Mouse (Mus musculus) heart, postnatal 0 days (tissue): ENCODE results near the gene Cir1. TPM values are rescaled to one million over a fixed set of nuclear protein-coding genes. Genes with fewer than 3 reads are reported as not detected.

ENCODE experiments used
- ATAC-seq: fragments of 200-750 bp; cut with Nextera tagmentation; 2 replicates; pipeline ENCODE4 v1.8.0; 2017; ENCODE audit warnings: low read depth, moderate number of reproducible peaks, moderate library complexity; ENCODE audit not compliant: insufficient read depth
- DNase-seq: peaks from one replicate; pipeline ENCODE4 v3.0.0-alpha.2; 2016; ENCODE audit warnings: low spot score
- H3K27ac ChIP-seq: fragments of 300-500 bp; sonication (generic); 2 replicates; pipeline ENCODE4 v1.5.1; 2014; ENCODE audit warnings: low read depth, mild to moderate bottlenecking
- H3K27me3 ChIP-seq: fragments of 300-500 bp; sonication (generic); 2 replicates; pipeline ENCODE4 v1.6.1; 2014; ENCODE audit warnings: low read length, mixed read lengths; ENCODE audit not compliant: control insufficient read depth, insufficient read depth
- H3K36me3 ChIP-seq: fragments of 300-500 bp; sonication (generic); replicated peaks from 2 replicates; pipeline ENCODE4 v1.6.1; 2014; ENCODE audit warnings: low read length, mixed read lengths; ENCODE audit not compliant: control insufficient read depth, insufficient read depth
- H3K4me1 ChIP-seq: fragments of 300-500 bp; sonication (generic); 2 replicates; pipeline ENCODE4 v1.6.1; 2014; ENCODE audit warnings: antibody characterized with exemption; ENCODE audit not compliant: control insufficient read depth, insufficient read depth
- H3K4me2 ChIP-seq: fragments of 300-500 bp; sonication (generic); 2 replicates; pipeline ENCODE4 v1.6.1; 2014; ENCODE audit warnings: low read depth, mild to moderate bottlenecking, low read length, moderate library complexity
- H3K4me3 ChIP-seq: fragments of 300-500 bp; sonication (generic); 2 replicates; pipeline ENCODE4 v1.5.1; 2014; ENCODE audit warnings: low read depth, low read length
- H3K9ac ChIP-seq: fragments of 300-500 bp; sonication (generic); replicated peaks from 2 replicates; pipeline ENCODE4 v1.6.1; 2014; ENCODE audit warnings: low read depth, low read length, mixed read lengths
- H3K9me3 ChIP-seq: fragments of 300-500 bp; sonication (generic); replicated peaks from 2 replicates; pipeline ENCODE4 v1.6.1; 2016; ENCODE audit warnings: low read length; ENCODE audit not compliant: control insufficient read depth
- CTCF ChIP-seq: IDR thresholded peaks from 2 replicates; pipeline ENCODE4 v1.5.1; 2016; ENCODE audit warnings: antibody characterized with exemption, control low read depth, low read depth
- EP300 ChIP-seq: IDR thresholded peaks from 2 replicates; pipeline ENCODE4 v1.6.1; 2016; ENCODE audit warnings: antibody characterized with exemption, low read depth
- WGBS: fragments of 180-500 bp; shearing (Covaris S2); extraction: QIAGEN DNeasy Blood & Tissue Kit; methylation state at CpG from one replicate; pipeline ENCODE4 v1.1.7; 2014; 5-methylcytosine and 5-hydroxymethylcytosine counted together
- polyA plus RNA-seq: library from polyadenylated mRNA; unstranded; fragments of >200 nt; fragmentation: Nextera tagmentation; extraction: Ambion mirVana; gene quantifications from 2 replicates; pipeline ENCODE4 v1.2.1, GENCODE M21; 2015
- total RNA-seq: library from RNA; depleted of rRNA; stranded (reverse); fragments of >200 nt; gene quantifications from 2 replicates; pipeline ENCODE4 v1.2.3, GENCODE M21; 2014; ENCODE audit warnings: low replicate concordance

Cir1 gene
- total and polyA plus RNA-seq, 2 experiments from 2014 or later: 0.08 to 20.0 TPM

DNA sequence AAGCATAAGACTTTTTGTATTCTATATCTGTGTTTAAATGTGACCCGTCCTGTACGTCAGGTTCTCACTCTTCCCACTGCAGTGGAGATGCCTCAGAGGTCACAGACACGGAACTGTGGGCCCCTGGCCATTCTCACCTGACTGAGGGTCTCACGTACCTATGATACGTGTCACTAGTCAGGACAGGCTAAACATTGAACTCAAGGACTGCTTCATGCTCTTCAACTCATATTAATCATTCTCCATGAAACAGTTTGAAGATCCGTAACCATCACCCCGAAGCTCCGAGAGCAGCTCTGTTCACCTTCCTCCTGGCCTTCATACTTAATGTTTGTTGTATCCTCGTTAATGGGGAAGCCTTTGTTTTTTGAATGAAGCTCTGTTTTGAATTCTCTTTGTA, 4.9 kb upstream of the Cir1 start:
- 91% methylated on average over 9 of the region's 9 CpGs for WGBS
- DNase-seq (no peak), ATAC-seq (no peak)
- no peaks in the 10 kb centered on the region for H3K27me3 ChIP-seq
- H3K4me2 ChIP-seq: no peak overlapping the region
- no peaks in the 10 kb centered on the region for H3K9me3 ChIP-seq
- TF ChIP-seq CTCF (no peak), EP300 (no peak)
- H3K4me1 ChIP-seq: peaks cover 3% of the 10 kb centered on the region; the same call in 1 of the 2 replicates
- H3K36me3 ChIP-seq: peaks cover 19% of the 10 kb centered on the region
- no peak overlapping the region for H3K4me3 ChIP-seq
- no peak overlapping the region for H3K27ac ChIP-seq
- H3K9ac ChIP-seq: no peak overlapping the region

DNA sequence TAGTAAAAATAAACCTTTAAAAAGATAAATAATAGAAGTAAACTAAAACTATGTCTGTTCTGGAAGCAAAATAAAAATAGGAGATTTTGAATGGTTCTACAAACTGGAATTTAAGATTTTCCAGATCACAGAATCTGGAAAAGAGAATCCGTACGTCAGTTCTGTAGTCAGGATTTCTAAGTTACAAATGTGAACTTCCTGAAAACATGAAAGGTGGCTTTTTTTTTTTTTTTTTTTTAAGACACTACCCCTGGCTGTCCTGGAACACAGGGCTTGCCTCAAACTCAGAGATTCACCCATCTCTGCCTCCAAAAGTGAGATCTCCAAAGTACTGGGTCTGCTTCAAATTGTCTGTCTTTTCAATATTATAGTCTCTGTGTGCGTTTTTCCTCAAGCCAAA, 1.8 kb upstream of the Cir1 start:
- no peak overlapping the region for H3K4me3 ChIP-seq
- H3K27ac ChIP-seq: no peak overlapping the region
- peaks cover 18% of the 10 kb centered on the region for H3K36me3 ChIP-seq
- peaks cover 12% of the 10 kb centered on the region for H3K4me1 ChIP-seq
- no peaks in the 10 kb centered on the region for H3K27me3 ChIP-seq
- no peak overlapping the region for H3K4me2 ChIP-seq
- 95% methylated on average over 3 of the region's 3 CpGs for WGBS
- no peak overlapping the region for H3K9ac ChIP-seq
- DNase-seq (no peak), ATAC-seq (no peak)
- TF ChIP-seq CTCF (no peak), EP300 (no peak)
- no peaks in the 10 kb centered on the region for H3K9me3 ChIP-seq

GRCm38 (mm10) chr2:73313117-73313501, 608 bp upstream of the Cir1 start:
- no peak for TF ChIP-seq CTCF
- TF ChIP-seq EP300: no peak
- DNase-seq (peak; percentile 43), ATAC-seq (peak; percentile 49)
- H3K4me1 ChIP-seq: peaks cover 12% of the 10 kb centered on the region
- no peaks in the 10 kb centered on the region for H3K9me3 ChIP-seq
- peak overlapping the region; percentile 83 for H3K9ac ChIP-seq
- 10% methylated on average over 14 of the region's 14 CpGs for WGBS
- peak overlapping the region; percentile 53 for H3K4me2 ChIP-seq
- H3K36me3 ChIP-seq: peaks cover 9% of the 10 kb centered on the region
- H3K27ac ChIP-seq: peak overlapping the region; percentile 91
- no peaks in the 10 kb centered on the region for H3K27me3 ChIP-seq
- peak overlapping the region; percentile 90 for H3K4me3 ChIP-seq

- 94% methylated on average over 7 of the region's 7 CpGs for WGBS
- H3K9ac ChIP-seq: no peak overlapping the region
- no peak overlapping the region for H3K4me2 ChIP-seq
- no peak overlapping the region for H3K4me3 ChIP-seq
- ATAC-seq (no peak), DNase-seq (no peak)
- H3K36me3 ChIP-seq: peaks cover 70% of the 10 kb centered on the region
- H3K9me3 ChIP-seq: no peaks in the 10 kb centered on the region
- H3K4me1 ChIP-seq: no peaks in the 10 kb centered on the region
- no peaks in the 10 kb centered on the region for H3K27me3 ChIP-seq
- no peak overlapping the region for H3K27ac ChIP-seq
- TF ChIP-seq EP300 (no peak), CTCF (no peak)
Measured at GRCm38 (mm10) chr2:73306006-73306405, 6.5 kb downstream of the Cir1 start.

DNA sequence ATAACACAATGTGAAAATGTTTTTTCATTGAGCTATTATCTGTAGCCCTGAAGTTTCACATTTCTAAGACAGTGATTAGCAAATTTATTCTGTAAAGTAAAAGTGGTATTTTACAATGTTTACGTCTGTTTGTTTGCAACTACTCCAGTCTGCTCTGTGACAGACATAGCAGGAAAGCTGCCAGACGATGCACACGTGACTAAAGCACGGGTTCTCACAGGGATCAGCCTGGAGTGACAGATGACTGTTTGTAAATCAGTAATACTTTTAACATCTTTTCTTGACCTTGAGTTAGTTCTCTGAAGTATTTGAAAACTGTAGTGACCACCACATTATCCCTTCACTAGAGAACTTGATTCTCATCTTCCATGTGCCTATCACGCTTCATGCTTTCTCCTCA, 8.0 kb downstream of the Cir1 start:
- TF ChIP-seq CTCF: no peak
- no peak for TF ChIP-seq EP300
- no peak for ATAC-seq

GRCm38 (mm10) chr2:73302722-73303121, 9.8 kb downstream of the Cir1 start:
- WGBS: 91% methylated on average over 9 of the region's 9 CpGs
- H3K36me3 ChIP-seq: peaks cover 69% of the 10 kb centered on the region
- DNase-seq (no peak), ATAC-seq (no peak)
- H3K4me3 ChIP-seq: no peak overlapping the region
- TF ChIP-seq CTCF (no peak), EP300 (no peak)
- no peaks in the 10 kb centered on the region for H3K4me1 ChIP-seq
- H3K27ac ChIP-seq: no peak overlapping the region
- no peaks in the 10 kb centered on the region for H3K27me3 ChIP-seq
- H3K9me3 ChIP-seq: no peaks in the 10 kb centered on the region
- H3K4me2 ChIP-seq: no peak overlapping the region
- no peak overlapping the region for H3K9ac ChIP-seq

More for the DNA sequence above, 8.0 kb downstream of the Cir1 start:
- H3K4me3 ChIP-seq: no peak overlapping the region
- no peaks in the 10 kb centered on the region for H3K4me1 ChIP-seq
- H3K36me3 ChIP-seq: peaks cover 69% of the 10 kb centered on the region
- no peak overlapping the region for H3K9ac ChIP-seq
- H3K27ac ChIP-seq: no peak overlapping the region
- 90% methylated on average over 5 of the region's 5 CpGs for WGBS
- H3K9me3 ChIP-seq: no peaks in the 10 kb centered on the region
- no peak overlapping the region for H3K4me2 ChIP-seq
- no peaks in the 10 kb centered on the region for H3K27me3 ChIP-seq
- no peak for DNase-seq
